Mouse (Mus musculus) kidney, embryonic 14.5 days (tissue): ENCODE results near the gene Tbc1d30. TPM values are rescaled to one million over a fixed set of nuclear protein-coding genes. Genes with fewer than 3 reads are reported as not detected.

Experiments
- ATAC-seq: fragments of 200-750 bp; cut with Nextera tagmentation; 2 replicates; pipeline ENCODE4 v1.8.0; 2017; ENCODE audit warnings: moderate number of reproducible peaks, mild to moderate bottlenecking, moderate TSS enrichment, moderate library complexity; ENCODE audit not compliant: low FRiP score, low TSS enrichment
- H3K27ac ChIP-seq: fragments of 300-500 bp; sonication (generic); 2 replicates; pipeline ENCODE4 v1.5.1; 2014; ENCODE audit warnings: low read depth, mild to moderate bottlenecking, low read length, moderate library complexity, mixed read lengths
- H3K27me3 ChIP-seq: fragments of 300-500 bp; sonication (generic); 2 replicates; pipeline ENCODE4 v1.6.1; 2014; ENCODE audit warnings: mild to moderate bottlenecking, low read length; ENCODE audit not compliant: control insufficient read depth, insufficient read depth
- H3K36me3 ChIP-seq: fragments of 300-500 bp; sonication (generic); 2 replicates; pipeline ENCODE4 v1.6.1; 2014; ENCODE audit warnings: low read length, mixed read lengths; ENCODE audit not compliant: control insufficient read depth, insufficient read depth
- H3K4me1 ChIP-seq: fragments of 300-500 bp; sonication (generic); 2 replicates; pipeline ENCODE4 v1.6.1; 2014; ENCODE audit warnings: low read length, mixed read lengths; ENCODE audit not compliant: control insufficient read depth, insufficient read depth
- H3K4me2 ChIP-seq: fragments of 300-500 bp; sonication (generic); replicated peaks from 2 replicates; pipeline ENCODE4 v1.6.1; 2014; ENCODE audit warnings: low read depth, mild to moderate bottlenecking, low read length
- H3K4me3 ChIP-seq: fragments of 300-500 bp; sonication (generic); 2 replicates; pipeline ENCODE4 v1.5.1; 2014; ENCODE audit warnings: mild to moderate bottlenecking, low read length
- H3K9ac ChIP-seq: fragments of 300-500 bp; sonication (generic); 2 replicates; pipeline ENCODE4 v1.6.1; 2014; ENCODE audit warnings: low read depth, mild to moderate bottlenecking, low read length, moderate library complexity
- H3K9me3 ChIP-seq: fragments of 300-500 bp; sonication (generic); 2 replicates; pipeline ENCODE4 v1.6.1; 2016; ENCODE audit warnings: low read length; ENCODE audit not compliant: control insufficient read depth
- WGBS: fragments of 180-500 bp; shearing (Covaris S2); extraction: QIAGEN DNeasy Blood & Tissue Kit; methylation state at CpG from one replicate; pipeline ENCODE4 v1.1.7; 2014; 5-methylcytosine and 5-hydroxymethylcytosine counted together
- polyA plus RNA-seq: library from polyadenylated mRNA; unstranded; fragments of >200 nt; fragmentation: Nextera tagmentation; extraction: Ambion mirVana; gene quantifications from 2 replicates; pipeline ENCODE4 v1.2.1, GENCODE M21; 2014

The Tbc1d30 gene
- polyA plus RNA-seq, 1 experiment from 2014 or later: 0.76 TPM

DNA sequence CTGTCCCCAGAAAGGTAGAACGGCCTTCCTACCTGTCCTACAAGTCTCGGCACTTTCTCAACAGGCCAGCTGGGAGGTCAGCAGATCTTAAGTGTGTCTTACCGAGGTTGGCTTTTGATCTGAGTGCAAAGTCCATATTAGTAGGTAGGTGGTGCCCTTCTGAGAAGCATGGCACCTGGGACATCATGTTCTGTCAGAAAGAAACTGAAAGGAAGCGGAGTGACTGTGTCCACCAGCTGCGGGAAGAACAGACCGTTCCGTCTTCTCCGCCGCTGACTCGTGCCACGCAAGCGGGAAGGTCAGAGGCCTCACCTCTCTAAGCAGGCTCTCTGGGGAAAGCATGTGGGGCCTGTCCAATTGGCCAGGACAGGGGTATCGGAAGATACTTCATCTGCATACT, 33.6 kb upstream of the Tbc1d30 start:
- no peak overlapping the region for H3K27ac ChIP-seq
- no peak overlapping the region for H3K4me3 ChIP-seq
- H3K36me3 ChIP-seq: peaks cover 78% of the 10 kb centered on the region
- ATAC-seq: no peak
- no peaks in the 10 kb centered on the region for H3K27me3 ChIP-seq
- 91% methylated on average over 13 of the region's 13 CpGs for WGBS
- H3K9me3 ChIP-seq: no peaks in the 10 kb centered on the region
- no peak overlapping the region for H3K9ac ChIP-seq
- H3K4me2 ChIP-seq: no peak overlapping the region
- no peaks in the 10 kb centered on the region for H3K4me1 ChIP-seq

DNA sequence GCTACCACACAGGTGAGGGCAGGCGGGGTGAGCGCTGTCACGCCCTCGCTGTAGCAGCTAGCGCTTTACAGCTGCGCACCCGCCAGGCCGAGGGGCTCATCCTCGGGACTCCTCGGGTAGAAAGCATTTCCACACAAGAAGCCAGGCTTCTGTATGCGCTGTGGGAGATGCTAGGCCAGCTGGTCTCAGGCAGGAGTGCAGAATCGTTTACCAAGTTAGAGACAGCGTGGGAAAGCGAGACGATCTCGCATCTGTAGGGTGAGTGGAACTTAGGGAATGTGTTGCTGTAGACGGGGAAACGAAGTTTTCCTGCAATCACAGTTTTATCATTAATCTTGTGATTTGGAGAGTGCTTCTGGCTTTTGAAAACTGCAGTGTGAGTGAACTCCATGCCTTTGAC, 30.2 kb upstream of the Tbc1d30 start:
- WGBS: 92% methylated on average over 18 of the region's 18 CpGs

DNA sequence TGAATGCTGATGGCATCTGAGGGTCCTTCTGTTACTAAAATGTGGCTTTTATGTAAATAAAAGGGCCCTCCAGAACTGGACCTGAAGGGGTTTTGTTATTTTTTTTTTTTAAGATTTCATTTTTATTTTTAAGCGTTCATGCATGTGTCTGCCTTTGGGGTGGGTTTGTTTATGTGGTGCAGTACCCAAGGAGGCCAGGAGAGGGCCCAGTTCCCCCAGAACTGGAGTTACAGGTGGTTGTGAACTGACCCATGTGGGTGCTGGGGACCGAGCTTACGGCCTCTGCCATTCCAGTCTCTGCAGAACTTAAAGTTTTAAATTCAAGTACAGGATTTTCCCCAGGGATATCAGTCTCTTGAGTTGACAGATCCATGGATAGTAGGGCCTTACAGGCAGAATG, 28.3 kb upstream of the Tbc1d30 start:
- Histone ChIP-seq H3K4me1 (peaks cover 11% of the 10 kb centered on the region; the same call in 1 of the 2 replicates), H3K4me3 (no peak overlapping the region), H3K4me2 (no peak overlapping the region), H3K9ac (no peak overlapping the region), H3K27ac (no peak overlapping the region), H3K9me3 (no peaks in the 10 kb centered on the region), H3K27me3 (no peaks in the 10 kb centered on the region), H3K36me3 (peaks cover 76% of the 10 kb centered on the region)
- no peak for ATAC-seq
- WGBS: 99% methylated on average over 3 of the region's 3 CpGs

More for the DNA sequence above, 30.2 kb upstream of the Tbc1d30 start:
- Histone ChIP-seq H3K4me2 (no peak overlapping the region), H3K4me1 (peaks cover 4% of the 10 kb centered on the region; the same call in 1 of the 2 replicates), H3K27ac (no peak overlapping the region), H3K4me3 (no peak overlapping the region), H3K9ac (no peak overlapping the region), H3K27me3 (no peaks in the 10 kb centered on the region), H3K36me3 (peaks cover 84% of the 10 kb centered on the region), H3K9me3 (no peaks in the 10 kb centered on the region)
- no peak for ATAC-seq

DNA sequence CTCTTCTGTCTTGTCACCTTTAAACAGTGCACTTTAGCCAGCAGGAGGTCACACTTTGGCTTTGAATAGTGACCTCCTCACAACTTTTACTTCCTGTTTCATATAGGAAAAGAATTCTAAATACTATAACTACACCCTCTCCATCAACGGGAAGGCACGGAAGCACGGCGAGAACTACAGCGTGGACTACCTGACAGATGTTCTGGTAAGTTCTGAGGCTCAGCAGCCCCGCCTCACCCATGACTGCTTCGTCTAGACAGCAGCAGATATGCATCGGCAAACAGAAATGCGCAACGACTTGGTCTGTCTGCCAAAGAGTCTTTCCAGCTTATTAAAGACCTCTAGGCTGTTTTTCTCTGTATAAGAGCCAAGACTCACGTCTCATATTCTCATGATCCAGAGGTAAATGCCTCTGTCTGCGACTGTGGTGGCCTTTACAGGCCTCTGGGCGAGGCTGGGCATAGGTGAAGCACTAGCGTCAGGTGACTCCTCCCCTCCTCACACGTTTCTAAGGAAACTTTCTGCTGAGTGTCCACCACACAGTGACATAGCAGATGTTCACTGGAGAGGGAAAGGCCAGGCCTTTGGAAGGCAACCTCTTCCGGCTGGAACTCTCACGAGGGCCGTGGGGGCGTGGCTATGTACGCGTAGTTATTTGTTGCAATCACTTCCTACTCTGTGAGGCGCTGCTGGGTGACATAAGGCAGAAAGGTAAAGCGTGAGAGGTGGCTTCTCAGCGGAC, 25.6 kb upstream of the Tbc1d30 start:
- no peaks in the 10 kb centered on the region for H3K9me3 ChIP-seq
- no peak overlapping the region for H3K27ac ChIP-seq
- H3K4me2 ChIP-seq: no peak overlapping the region
- H3K4me1 ChIP-seq: peaks cover 11% of the 10 kb centered on the region; the same call in 1 of the 2 replicates
- peak; percentile 26; the same call in 1 of the 2 replicates for ATAC-seq
- H3K27me3 ChIP-seq: no peaks in the 10 kb centered on the region
- no peak overlapping the region for H3K9ac ChIP-seq
- WGBS: 81% methylated on average over 24 of the region's 24 CpGs
- peaks cover 66% of the 10 kb centered on the region for H3K36me3 ChIP-seq
- H3K4me3 ChIP-seq: no peak overlapping the region

DNA sequence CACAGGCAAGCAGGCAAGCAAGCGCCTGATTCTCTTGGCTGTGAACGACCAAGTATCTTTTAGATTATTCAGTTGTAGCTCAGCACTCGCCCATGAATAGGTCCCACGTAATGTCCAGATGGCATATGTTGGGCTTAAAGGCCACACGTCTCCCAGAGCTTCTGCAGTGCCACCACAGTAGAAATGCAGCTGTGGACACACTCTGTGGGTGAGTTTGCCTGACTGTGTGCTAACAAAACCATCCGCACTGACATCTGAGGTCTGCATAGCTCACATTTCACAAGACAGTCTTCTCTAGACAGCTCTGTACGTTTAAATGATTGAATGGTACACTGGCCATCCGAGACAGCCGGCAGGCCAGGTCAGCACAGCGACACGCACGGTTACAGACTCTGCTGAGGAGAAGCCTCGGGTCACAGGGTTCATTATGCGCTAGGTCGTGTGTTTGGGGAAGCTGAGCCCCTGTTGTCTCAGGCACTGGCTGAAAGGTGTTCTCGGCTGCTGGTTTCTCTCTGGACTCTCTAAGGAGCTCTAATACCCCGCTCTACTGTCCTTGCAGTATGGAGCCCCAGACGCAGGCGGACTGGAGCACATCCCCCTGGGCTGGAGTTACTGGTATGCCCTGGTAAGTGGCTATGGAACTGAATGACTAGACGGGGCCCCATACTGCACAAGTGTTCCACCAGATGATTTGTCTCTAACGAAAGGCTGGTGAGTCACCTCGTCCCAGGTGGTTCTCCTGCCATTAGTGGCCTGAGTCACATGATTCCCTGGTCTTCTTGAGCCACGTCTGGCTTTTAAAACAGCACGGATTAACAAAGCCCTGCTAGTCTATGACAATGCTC, 24.8 kb upstream of the Tbc1d30 start:
- Histone ChIP-seq H3K36me3 (peaks cover 60% of the 10 kb centered on the region), H3K27ac (no peak overlapping the region; the same call in 1 of the 2 replicates), H3K9ac (no peak overlapping the region), H3K4me1 (peaks cover 11% of the 10 kb centered on the region; the same call in 1 of the 2 replicates), H3K27me3 (no peaks in the 10 kb centered on the region), H3K4me2 (no peak overlapping the region), H3K9me3 (no peaks in the 10 kb centered on the region), H3K4me3 (no peak overlapping the region)
- 46% methylated on average over 24 of the region's 24 CpGs for WGBS
- ATAC-seq: peak; percentile 90

DNA sequence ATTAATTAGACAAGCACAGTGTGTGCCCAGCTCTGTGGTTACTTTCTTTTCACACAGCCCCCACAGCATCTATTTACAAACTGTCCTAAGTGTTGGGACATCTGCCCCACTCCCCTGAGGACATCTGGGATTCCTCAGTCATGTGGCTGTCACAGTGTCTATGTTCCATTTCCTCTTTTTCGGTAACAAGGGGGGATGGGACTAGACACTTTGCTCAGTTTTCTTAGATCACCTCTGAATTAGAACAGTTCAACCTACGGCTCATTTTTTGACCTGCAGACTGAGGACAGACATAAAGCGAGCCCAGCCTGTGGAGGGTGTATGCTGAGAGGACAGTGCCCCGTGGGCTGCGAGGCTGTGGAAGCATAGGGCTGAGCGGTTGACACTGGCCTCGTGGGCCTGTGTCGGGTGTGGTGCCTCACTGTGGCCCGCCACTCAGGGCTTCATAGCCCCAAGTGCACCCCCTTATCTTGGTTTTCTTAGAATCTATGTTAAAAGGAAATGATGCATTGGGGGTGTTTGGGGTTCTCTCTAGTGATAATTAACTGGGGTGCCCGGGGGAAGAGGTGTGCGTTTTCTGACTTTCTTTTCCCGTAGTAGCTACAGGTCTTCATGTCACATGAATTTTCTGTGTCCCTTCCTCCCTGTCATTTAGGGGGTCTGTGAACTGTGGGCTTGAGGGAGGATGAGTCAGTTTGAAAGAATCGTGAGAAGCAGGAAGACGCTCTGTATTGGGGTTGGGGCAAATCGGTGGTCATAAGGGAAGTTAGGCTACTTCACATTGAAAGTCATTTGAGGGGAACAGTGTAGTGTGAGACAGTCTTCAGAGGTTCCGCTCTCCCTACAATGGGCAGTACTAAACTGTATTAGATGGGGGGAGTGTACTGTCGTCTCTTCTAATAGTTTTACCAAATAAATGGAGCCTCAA, 23.9 kb upstream of the Tbc1d30 start:
- ATAC-seq: no peak
- Histone ChIP-seq H3K9ac (no peak overlapping the region), H3K36me3 (peaks cover 56% of the 10 kb centered on the region), H3K4me1 (peaks cover 11% of the 10 kb centered on the region; the same call in 1 of the 2 replicates), H3K27ac (no peak overlapping the region), H3K4me3 (no peak overlapping the region), H3K27me3 (no peaks in the 10 kb centered on the region), H3K9me3 (no peaks in the 10 kb centered on the region), H3K4me2 (no peak overlapping the region)
- 81% methylated on average over 17 of the region's 17 CpGs for WGBS

DNA sequence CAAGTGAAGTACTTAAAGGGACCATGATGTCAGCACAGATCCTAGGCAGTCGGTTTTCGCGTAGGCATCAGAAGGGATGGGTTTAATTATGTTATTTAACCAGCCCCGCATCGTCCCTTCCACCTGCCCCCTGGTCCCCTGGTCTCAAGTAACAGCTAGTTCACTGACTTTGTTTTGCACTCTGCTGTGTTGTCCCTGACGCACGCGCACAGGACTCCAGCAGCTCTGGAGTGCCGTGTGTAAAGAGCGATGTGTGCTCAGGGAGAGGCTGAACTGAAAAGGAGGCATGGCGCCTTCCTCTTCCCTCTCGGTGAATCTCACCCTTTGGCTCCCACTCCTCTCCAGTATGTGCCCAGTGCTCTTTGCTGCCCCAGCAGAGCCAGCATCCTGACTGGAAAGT, 22.9 kb upstream of the Tbc1d30 start:
- no peak overlapping the region for H3K27ac ChIP-seq
- H3K27me3 ChIP-seq: no peaks in the 10 kb centered on the region
- peaks cover 11% of the 10 kb centered on the region; the same call in 1 of the 2 replicates for H3K4me1 ChIP-seq
- 68% methylated on average over 12 of the region's 12 CpGs for WGBS
- H3K4me2 ChIP-seq: no peak overlapping the region
- no peaks in the 10 kb centered on the region for H3K9me3 ChIP-seq
- H3K36me3 ChIP-seq: peaks cover 50% of the 10 kb centered on the region
- no peak overlapping the region for H3K9ac ChIP-seq
- ATAC-seq: no peak
- H3K4me3 ChIP-seq: no peak overlapping the region

DNA sequence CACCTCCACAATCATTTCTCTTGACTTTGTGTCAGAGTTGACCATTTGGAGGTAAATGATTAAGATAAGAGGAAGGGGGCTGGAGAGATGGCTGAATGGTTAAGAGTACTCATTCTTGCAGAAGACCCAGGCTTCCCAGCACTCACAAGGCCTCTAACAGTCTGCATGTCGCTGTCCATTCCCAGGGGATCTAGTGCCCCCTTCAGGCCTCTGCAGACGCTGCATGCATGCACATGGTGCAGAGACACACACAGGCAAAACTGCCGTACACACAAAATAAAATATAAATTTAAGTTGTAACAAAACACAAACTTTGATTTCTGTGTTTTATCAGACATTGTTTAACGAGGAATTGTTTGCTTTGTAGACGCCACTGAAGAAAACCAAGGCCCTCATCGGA, 19.7 kb upstream of the Tbc1d30 start:
- Histone ChIP-seq H3K4me1 (peaks cover 15% of the 10 kb centered on the region), H3K4me2 (no peak overlapping the region), H3K27me3 (no peaks in the 10 kb centered on the region), H3K9ac (no peak overlapping the region), H3K9me3 (no peaks in the 10 kb centered on the region), H3K27ac (no peak overlapping the region), H3K36me3 (peaks cover 29% of the 10 kb centered on the region), H3K4me3 (no peak overlapping the region)
- 93% methylated on average over 6 of the region's 6 CpGs for WGBS
- ATAC-seq: no peak
